Mouse (Mus musculus) CH12.LX (cell line): ENCODE data around the gene Fasl. TPM values are rescaled to one million over a fixed set of nuclear protein-coding genes. Genes with fewer than 3 reads are reported as not detected.

Experiments
- DNase-seq: peaks from one replicate; pipeline ENCODE4 v3.0.0-alpha.2; 2013; ENCODE audit errors: extremely low read depth
- H3K27ac ChIP-seq: 2 replicates; pipeline ENCODE4 v1.5.1; 2012; ENCODE audit warnings: low read depth, mild to moderate bottlenecking, control low read depth, moderate library complexity; ENCODE audit not compliant: insufficient read depth
- H3K27me3 ChIP-seq: replicated peaks from 2 replicates; pipeline ENCODE3; 2012; ENCODE audit warnings: inconsistent platforms
- H3K36me3 ChIP-seq, 2 experiments: replicated peaks in 1 of 2; 2 replicates each; pipeline versions ENCODE3 to v1.6.1; 2012; ENCODE audit warnings: inconsistent platforms in 1 of 2, low read length in 1 of 2, mild to moderate bottlenecking in 1 of 2, mixed read lengths in 1 of 2, moderate library complexity in 1 of 2; ENCODE audit not compliant: control insufficient read depth in 1 of 2, insufficient read depth in 1 of 2
- H3K4me1 ChIP-seq, 2 experiments: 2 replicates each; pipeline ENCODE4 v1.6.1; 2012; ENCODE audit warnings: inconsistent platforms in 1 of 2, moderate library complexity in 1 of 2; ENCODE audit not compliant: insufficient read depth in 2 of 2, control insufficient read depth in 1 of 2
- H3K4me2 ChIP-seq: 2 replicates; pipeline ENCODE4 v1.6.1; 2012; ENCODE audit warnings: low read depth, mild to moderate bottlenecking, control low read depth; ENCODE audit not compliant: poor library complexity, insufficient read depth, severe bottlenecking
- H3K4me3 ChIP-seq, 3 experiments: fragments of 150-350 bp in 1 of 3; sonication (generic) in 1 of 3; replicated peaks in 1 of 3; 2 replicates each; pipeline versions ENCODE3 to v1.5.1; 2011 to 2012; ENCODE audit warnings: low read depth in 2 of 3, low read length in 2 of 3, mild to moderate bottlenecking in 2 of 3, moderate library complexity in 2 of 3, control low read depth in 1 of 3, improper control_type of control experiment in 1 of 3, inconsistent platforms in 1 of 3, mixed read lengths in 1 of 3; ENCODE audit not compliant: poor library complexity in 1 of 3
- H3K79me2 ChIP-seq: replicated peaks from 2 replicates; pipeline ENCODE4 v1.6.1; 2012; ENCODE audit warnings: mild to moderate bottlenecking, moderate library complexity; ENCODE audit not compliant: control insufficient read depth, poor library complexity, insufficient read depth, severe bottlenecking; ENCODE audit errors: extremely low read depth
- H3K9ac ChIP-seq: 2 replicates; pipeline ENCODE4 v1.6.1; 2012; ENCODE audit warnings: low read depth, mild to moderate bottlenecking, control low read depth, moderate library complexity; ENCODE audit not compliant: insufficient read depth
- H3K9me3 ChIP-seq: replicated peaks from 2 replicates; pipeline ENCODE3; 2012; ENCODE audit warnings: low read length, inconsistent platforms, mixed read lengths
- CHD2 ChIP-seq: IDR thresholded peaks from 2 replicates; pipeline ENCODE4 v1.6.1; 2011; ENCODE audit warnings: low read length, improper control_type of control experiment
- CTCF ChIP-seq, 2 experiments: IDR thresholded peaks in 1 of 2; conservative IDR thresholded peaks in 1 of 2; 2 replicates each; pipeline ENCODE4 v1.5.1; 2011 to 2012; ENCODE audit warnings: low read depth in 2 of 2, low read length in 2 of 2, improper control_type of control experiment in 1 of 2, inconsistent platforms in 1 of 2, mild to moderate bottlenecking in 1 of 2, moderate library complexity in 1 of 2
- ELF1 ChIP-seq: IDR thresholded peaks from 2 replicates; pipeline ENCODE4 v1.6.1; 2014; ENCODE audit warnings: low read depth, mild to moderate bottlenecking, inconsistent platforms, low read length, improper control_type of control experiment
- EP300 ChIP-seq: IDR thresholded peaks from 2 replicates; pipeline ENCODE4 v1.6.1; 2011; ENCODE audit warnings: low read length, improper control_type of control experiment
- ETS1 ChIP-seq: conservative IDR thresholded peaks from 2 replicates; pipeline ENCODE4 v1.6.1; 2012; ENCODE audit warnings: low read depth, mild to moderate bottlenecking, inconsistent platforms, low read length, improper control_type of control experiment, moderate library complexity
- HCFC1 ChIP-seq: IDR thresholded peaks from 2 replicates; pipeline ENCODE4 v1.6.1; 2012; ENCODE audit warnings: low read depth, mild to moderate bottlenecking, inconsistent platforms, low read length, improper control_type of control experiment
- IRF4 ChIP-seq: IDR thresholded peaks from 2 replicates; pipeline ENCODE4 v1.6.1; 2014; ENCODE audit warnings: low read depth, mild to moderate bottlenecking, inconsistent platforms, low read length, improper control_type of control experiment
- KAT2A ChIP-seq: IDR thresholded peaks from 2 replicates; pipeline ENCODE4 v1.6.1; 2012; ENCODE audit warnings: low read length, improper control_type of control experiment, inconsistent platforms; ENCODE audit not compliant: insufficient replicate concordance
- MAX ChIP-seq: IDR thresholded peaks from 2 replicates; pipeline ENCODE4 v1.6.1; 2011; ENCODE audit warnings: low read length, improper control_type of control experiment
- MAZ ChIP-seq: IDR thresholded peaks from 2 replicates; pipeline ENCODE4 v1.6.1; 2012; ENCODE audit warnings: low read depth, mild to moderate bottlenecking, inconsistent platforms, low read length, improper control_type of control experiment, moderate library complexity
- MEF2A ChIP-seq: IDR thresholded peaks from 2 replicates; pipeline ENCODE4 v1.6.1; 2014; ENCODE audit warnings: low read depth, mild to moderate bottlenecking, inconsistent platforms, low read length, improper control_type of control experiment, borderline replicate concordance
- MXI1 ChIP-seq: IDR thresholded peaks from 2 replicates; pipeline ENCODE4 v1.6.1; 2011; ENCODE audit warnings: mild to moderate bottlenecking, low read depth, low read length, improper control_type of control experiment
- MYC ChIP-seq: IDR thresholded peaks from 2 replicates; pipeline ENCODE4 v1.6.1; 2011; ENCODE audit warnings: low read depth, mild to moderate bottlenecking, improper control_type of control experiment, low read length
- NRF1 ChIP-seq: IDR thresholded peaks from 2 replicates; pipeline ENCODE4 v1.6.1; 2014; ENCODE audit warnings: low read depth, mild to moderate bottlenecking, inconsistent platforms, low read length, improper control_type of control experiment, moderate library complexity
- POLR2A ChIP-seq: IDR thresholded peaks from 2 replicates; pipeline ENCODE4 v1.6.1; 2011; ENCODE audit warnings: low read depth, mild to moderate bottlenecking, improper control_type of control experiment, low read length
- POLR2AphosphoS2 ChIP-seq: IDR thresholded peaks from 2 replicates; pipeline ENCODE4 v1.6.1; 2011; ENCODE audit warnings: low read depth, low read length, improper control_type of control experiment
- RAD21 ChIP-seq: IDR thresholded peaks from 2 replicates; pipeline ENCODE4 v1.6.1; 2011; ENCODE audit warnings: low read depth, mild to moderate bottlenecking, low read length, improper control_type of control experiment, moderate library complexity
- SIN3A ChIP-seq: IDR thresholded peaks from 2 replicates; pipeline ENCODE4 v1.6.1; 2012; ENCODE audit warnings: low read length, improper control_type of control experiment, inconsistent platforms
- SMC3 ChIP-seq: IDR thresholded peaks from 2 replicates; pipeline ENCODE4 v1.6.1; 2011; ENCODE audit warnings: low read depth, low read length, improper control_type of control experiment
- TCF12 ChIP-seq: IDR thresholded peaks from 2 replicates; pipeline ENCODE4 v1.6.1; 2014; ENCODE audit warnings: low read depth, mild to moderate bottlenecking, inconsistent platforms, low read length, improper control_type of control experiment
- USF1 ChIP-seq: IDR thresholded peaks from 2 replicates; pipeline ENCODE4 v1.6.1; 2014; ENCODE audit warnings: low read depth, mild to moderate bottlenecking, inconsistent platforms, low read length, improper control_type of control experiment
- USF2 ChIP-seq: conservative IDR thresholded peaks from 2 replicates; pipeline ENCODE4 v1.6.1; 2011; ENCODE audit warnings: low read depth, low read length, improper control_type of control experiment
- ZNF384 ChIP-seq: IDR thresholded peaks from 2 replicates; pipeline ENCODE4 v1.6.1; 2012; ENCODE audit warnings: low read depth, low read length, improper control_type of control experiment, inconsistent platforms
- dilution Hi-C: fragments of 300-500 bp; cut with MboI; formaldehyde crosslinking; loops from 2 replicates; pipeline ENCODE4 v1.14.3; 2020; ENCODE audit warnings: low sequenced_read_pairs; ENCODE audit not compliant: extremely low pct_unique_long_range_greater_than_20kb, extremely low pct_ligation_motif_present
- in situ Hi-C: fragments of 300-500 bp; cut with MboI; formaldehyde crosslinking; loops from 3 replicates; pipeline ENCODE4 v1.14.3; 2019; ENCODE audit warnings: low sequenced_read_pairs, low pct_ligation_motif_present, low pct_unique_long_range_greater_than_20kb, mixed read lengths
- polyA plus RNA-seq: library from polyadenylated mRNA; unstranded; fragments of >175 nt; gene quantifications from 2 replicates; pipeline ENCODE4 v1.2.1, GENCODE M21; 2012; ENCODE audit warnings: low read depth; ENCODE audit not compliant: insufficient read length
- total RNA-seq, 2 experiments: library from RNA; depleted of rRNA; stranded (reverse); fragments of 300-350 nt in 1 of 2; fragments of >200 nt in 1 of 2; gene quantifications; 2 replicates each; pipeline ENCODE4 v1.2.3; 2012 to 2014

Fasl gene
- total and polyA plus RNA-seq, 3 experiments: 0.08 to 0.32 TPM; not detected in 1

- Histone ChIP-seq H3K4me3 (no peak overlapping the region), H3K27me3 (no peaks in the 10 kb centered on the region), H3K79me2 (no peaks in the 10 kb centered on the region), H3K9me3 (no peaks in the 10 kb centered on the region), H3K4me2 (no peak overlapping the region), H3K27ac (no peak overlapping the region), H3K4me1 (peaks cover 19 to 45% of the 10 kb centered on the region in 2 experiments), H3K36me3 (no peaks in the 10 kb centered on the region), H3K9ac (no peak overlapping the region)
- DNase-seq: no peak
- in situ Hi-C loops (no loop called here), dilution Hi-C loops (no loop called here)
- TF ChIP-seq CHD2 (no peak), ETS1 (no peak), MEF2A (no peak), ZNF384 (no peak), CTCF (conservative IDR thresholded peaks at IDR 0.05 in 1 of 2, IDR thresholded peaks at IDR 0.05 in 1 of 2; ENCODE audit: low read depth in 2 of 2, low read length in 2 of 2) (no peak), HCFC1 (no peak), SIN3A (no peak), POLR2A (no peak), EP300 (no peak), ELF1 (no peak), POLR2AphosphoS2 (no peak), NRF1 (no peak), MXI1 (no peak), MAZ (no peak), MYC (no peak), TCF12 (no peak), KAT2A (no peak)
Measured at GRCm38 (mm10) chr1:161769329-161769728, 19.0 kb downstream of the Fasl start.

GRCm38 (mm10) chr1:161767101-161767524 lies 21.2 kb downstream of the Fasl start:
- in situ Hi-C loops: no loop called here
- Histone ChIP-seq H3K36me3 (no peaks in the 10 kb centered on the region), H3K9ac (peak overlapping the region; percentile 45), H3K79me2 (no peaks in the 10 kb centered on the region), H3K4me1 (peaks cover 23 to 53% of the 10 kb centered on the region in 2 experiments), H3K27me3 (no peaks in the 10 kb centered on the region), H3K4me2 (peak overlapping the region; percentile 63), H3K9me3 (no peaks in the 10 kb centered on the region), H3K27ac (no peak overlapping the region), H3K4me3 (peak overlapping the region; percentile 2 to 39 (median 31))
- TF ChIP-seq MAZ: no peak
- peak in 1 of 2 experiments; percentile 39; a peak in 2 of 4 replicates for TF ChIP-seq CTCF (conservative IDR thresholded peaks at IDR 0.05 in 1 of 2, IDR thresholded peaks at IDR 0.05 in 1 of 2; ENCODE audit: low read depth in 2 of 2, low read length in 2 of 2)
- peak; percentile 15; the same call in 1 of the 2 replicates for TF ChIP-seq SMC3
- TF ChIP-seq USF2: no peak
- peak; percentile 31; the same call in 1 of the 2 replicates for TF ChIP-seq MXI1
- peak; percentile 33; the same call in 1 of the 2 replicates for TF ChIP-seq ELF1
- TF ChIP-seq RAD21: peak; percentile 4
- peak; percentile 10; the same call in 1 of the 2 replicates for TF ChIP-seq IRF4
- peak; percentile 40; the same call in 1 of the 2 replicates for TF ChIP-seq MAX
- TF ChIP-seq USF1: no peak
- dilution Hi-C loops: no loop called here
- peak; percentile 40 for DNase-seq
